Mouse (Mus musculus): Measurements from ENCODE around the gene Macrod1.

DNA sequence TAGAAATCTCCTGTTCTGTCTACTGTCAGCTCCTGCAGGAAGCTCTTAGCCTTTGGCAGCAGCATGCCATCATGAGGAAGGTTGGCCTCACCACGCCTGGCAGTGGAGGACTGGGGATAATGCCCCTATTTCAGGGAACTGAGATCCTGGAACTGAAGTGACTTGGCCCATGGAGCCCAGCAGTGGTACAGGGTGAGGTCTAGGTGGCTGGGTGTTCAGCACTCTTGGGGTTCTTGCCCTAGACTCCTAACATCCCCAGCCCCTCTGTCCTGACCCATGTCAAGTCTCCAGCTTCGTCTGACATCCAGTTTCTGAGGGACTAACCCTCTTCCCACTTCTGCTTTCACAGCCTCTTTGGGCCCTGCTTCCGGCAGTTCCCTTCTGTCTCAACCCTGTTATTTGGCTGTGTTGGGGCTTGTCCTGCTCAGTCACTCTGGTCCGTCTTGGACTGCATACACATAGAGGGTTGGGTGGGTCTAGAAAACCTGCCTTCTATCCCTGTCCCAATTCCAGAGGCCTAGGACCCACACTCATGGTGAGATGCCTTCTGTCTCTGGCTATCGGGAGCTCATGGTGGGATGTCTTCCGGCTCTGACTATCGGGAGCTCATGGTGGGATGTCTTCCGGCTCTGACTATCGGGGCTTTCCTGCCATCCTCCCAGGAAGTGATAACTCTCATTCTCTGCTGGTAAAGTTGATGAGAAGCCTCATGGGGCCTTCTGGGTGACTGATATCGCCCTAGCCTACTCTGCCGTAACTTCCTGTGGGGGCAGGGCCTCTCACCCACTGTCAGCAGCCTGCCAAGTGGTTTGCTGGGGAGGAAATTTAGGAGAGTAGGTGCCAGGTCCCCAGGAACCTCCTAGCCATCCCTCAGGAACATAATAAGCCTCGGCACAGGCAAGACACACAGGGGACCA is 38.8 kb upstream of the Macrod1 start:
- TF ChIP-seq CTCF (IDR thresholded peaks at IDR 0.05; ENCODE audit: extremely low read depth, insufficient read depth, low read length), result no peak
- no peak for TF ChIP-seq POLR2A (IDR thresholded peaks at IDR 0.05; ENCODE audit: extremely low read depth, insufficient read depth, low read length)
